Mouse (Mus musculus) urinary bladder, adult 18-20 months (tissue): Measurements from ENCODE around the gene Dhps.

Experiments
- DNase-seq, 2 experiments: peaks; one replicate each; pipeline ENCODE4 v3.0.0; 2022; ENCODE audit warnings: low spot score in 2 of 2, mixed read lengths in 2 of 2

Gene Dhps

GRCm38 (mm10) chr8:85071514-85072281 is at the start of gene Dhps:
Gene Dhps, plus strand, starts transcription at chr8:85071757.
- DNase-seq = peak; percentile 81 to 86

GRCm38 (mm10) chr8:85023846-85024245 is 47.7 kb upstream of the Dhps start:
- no peak for DNase-seq

GRCm38 (mm10) chr8:85025098-85025932 is 46.2 kb upstream of the Dhps start, which contains the start of gene Asna1:
Gene Asna1, minus strand, starts transcription at chr8:85025281.
- peak; percentile 64 to 70 for DNase-seq

- DNase-seq = peak; percentile 94 to 96
Measured at GRCm38 (mm10) chr8:85026670-85027515, 44.7 kb upstream of the Dhps start, which contains the start of gene Trir. Gene Trir, plus strand, starts transcription at chr8:85026823.

- DNase-seq = no peak
Measured at GRCm38 (mm10) chr8:85027516-85027855, 44.1 kb upstream of the Dhps start.

- no peak for DNase-seq
Measured at GRCm38 (mm10) chr8:85027922-85028321, 43.6 kb upstream of the Dhps start.

- no peak for DNase-seq
Measured at GRCm38 (mm10) chr8:85029271-85029670, 42.3 kb upstream of the Dhps start.

GRCm38 (mm10) chr8:85032622-85033311 is 38.8 kb upstream of the Dhps start:
- DNase-seq = no peak

- no peak for DNase-seq
Measured at GRCm38 (mm10) chr8:85033867-85034266, 37.7 kb upstream of the Dhps start.

- peak in 1 of 2 experiments; percentile 62 for DNase-seq
Measured at GRCm38 (mm10) chr8:85034764-85035163, 36.8 kb upstream of the Dhps start.

GRCm38 (mm10) chr8:85035165-85035727 is 36.3 kb upstream of the Dhps start:
- DNase-seq = no peak

GRCm38 (mm10) chr8:85035728-85036310 is 35.7 kb upstream of the Dhps start:
- no peak for DNase-seq

GRCm38 (mm10) chr8:85036381-85036717 is 35.2 kb upstream of the Dhps start:
- DNase-seq = peak in 1 of 2 experiments; percentile 57

GRCm38 (mm10) chr8:85036718-85037365 is 34.7 kb upstream of the Dhps start, which contains the start of gene Tnpo2:
Gene Tnpo2, plus strand, starts transcription at chr8:85036915.
- DNase-seq = peak; percentile 86 to 90

GRCm38 (mm10) chr8:85037366-85037680 is 34.2 kb upstream of the Dhps start:
- no peak for DNase-seq

GRCm38 (mm10) chr8:85037681-85038531 is 33.7 kb upstream of the Dhps start:
- peak; percentile 35 to 65 for DNase-seq

- no peak for DNase-seq
Measured at GRCm38 (mm10) chr8:85043619-85044018, 27.9 kb upstream of the Dhps start.

- no peak for DNase-seq
Measured at GRCm38 (mm10) chr8:85057367-85057766, 14.2 kb upstream of the Dhps start.
